Mouse (Mus musculus) MEL (cell line): Measurements from ENCODE around the gene Tnfaip8l3. TPM values are rescaled to one million over a fixed set of nuclear protein-coding genes. Genes with fewer than 3 reads are reported as not detected.

ENCODE experiments used
- polyA plus RNA-seq, 2 experiments: library from polyadenylated mRNA; stranded (reverse) in 1 of 2; unstranded in 1 of 2; fragments of >175 nt in 1 of 2; fragments of >200 nt in 1 of 2; gene quantifications; 2 replicates each; pipeline versions ENCODE4 v1.2.1 to v1.2.4; 2012; ENCODE audit warnings: low replicate concordance in 2 of 2, low read depth in 1 of 2; ENCODE audit not compliant: insufficient read length in 2 of 2, insufficient read depth in 1 of 2, missing spikeins in 1 of 2
- total RNA-seq: library from RNA; depleted of rRNA; stranded (reverse); fragments of 300-350 nt; gene quantifications from 2 replicates; pipeline ENCODE4 v1.2.3, GENCODE M21; 2012; rRNA removed

Gene Tnfaip8l3
- total and polyA plus RNA-seq, 3 experiments: not detected

Other genes with a start within 250 kb of the Tnfaip8l3 start
- gene Sln, start 218.2 kb downstream of the Tnfaip8l3 start, total RNA-seq: not detected in 2 replicates
- not detected for gene Sln, start 218.2 kb downstream of the Tnfaip8l3 start, polyA plus RNA-seq
- not detected in 2 replicates for gene Elmod1, start 93.1 kb downstream of the Tnfaip8l3 start, total RNA-seq
- gene Elmod1, start 93.1 kb downstream of the Tnfaip8l3 start, polyA plus RNA-seq: not detected
- gene Cyp19a1, start 199.7 kb upstream of the Tnfaip8l3 start, total RNA-seq: not detected in 2 replicates
- not detected for gene Cyp19a1, start 199.7 kb upstream of the Tnfaip8l3 start, polyA plus RNA-seq
- gene Gldn, start 218.1 kb upstream of the Tnfaip8l3 start, total RNA-seq: not detected in 2 replicates
- not detected for gene Gldn, start 218.1 kb upstream of the Tnfaip8l3 start, polyA plus RNA-seq